Mouse (Mus musculus): ENCODE results near the gene Dusp5.
"Not testable (repeated sequence)": the region's sequence is repeated elsewhere in the genome, so short reads cannot be mapped to it uniquely, and the experiment has no call there.

The Dusp5 gene

DNA sequence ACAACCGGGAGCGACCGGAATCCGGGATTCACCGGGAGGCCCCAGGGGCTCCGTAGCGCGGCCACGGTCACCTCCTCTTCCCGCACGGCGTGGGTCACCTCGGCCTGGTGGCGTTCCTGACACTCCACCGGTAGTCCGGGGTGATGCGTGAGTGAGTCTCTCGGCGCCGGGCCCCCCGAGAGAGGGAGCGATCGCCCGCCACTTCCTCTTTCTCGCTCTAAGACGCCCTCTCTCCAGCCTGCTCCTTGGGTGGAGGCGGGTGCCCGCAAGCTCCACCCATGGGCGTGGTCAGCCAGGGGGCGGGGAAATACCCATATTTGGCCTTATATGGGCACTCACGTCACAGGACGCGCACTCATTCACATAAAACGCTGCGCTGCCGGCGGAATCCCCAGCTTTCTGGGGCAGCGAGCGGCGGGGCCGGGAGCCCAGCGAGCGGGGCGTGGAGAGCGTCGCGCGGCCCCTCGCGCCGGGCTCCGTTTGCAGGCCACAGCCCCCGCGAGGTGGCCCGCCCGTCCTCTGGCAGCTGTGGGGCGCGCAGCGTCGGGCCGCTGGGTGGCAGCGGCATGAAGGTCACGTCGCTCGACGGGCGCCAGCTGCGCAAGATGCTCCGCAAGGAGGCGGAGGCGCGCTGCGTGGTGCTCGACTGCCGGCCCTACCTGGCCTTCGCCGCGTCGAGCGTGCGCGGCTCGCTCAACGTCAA lies at the start of gene Dusp5:
Gene Dusp5 (plus strand): TSS at position 358 of the 703 bp plus-strand sequence.
- peak; percentile 85 for ATAC-seq (ENCODE audit: low TSS enrichment)

GRCm38 (mm10) chr19:53479590-53479989 lies 49.3 kb upstream of the Dusp5 start:
- ATAC-seq (ENCODE audit: low TSS enrichment): no peak

GRCm38 (mm10) chr19:53482093-53482492 lies 46.8 kb upstream of the Dusp5 start:
- no peak for ATAC-seq (ENCODE audit: low TSS enrichment)

DNA sequence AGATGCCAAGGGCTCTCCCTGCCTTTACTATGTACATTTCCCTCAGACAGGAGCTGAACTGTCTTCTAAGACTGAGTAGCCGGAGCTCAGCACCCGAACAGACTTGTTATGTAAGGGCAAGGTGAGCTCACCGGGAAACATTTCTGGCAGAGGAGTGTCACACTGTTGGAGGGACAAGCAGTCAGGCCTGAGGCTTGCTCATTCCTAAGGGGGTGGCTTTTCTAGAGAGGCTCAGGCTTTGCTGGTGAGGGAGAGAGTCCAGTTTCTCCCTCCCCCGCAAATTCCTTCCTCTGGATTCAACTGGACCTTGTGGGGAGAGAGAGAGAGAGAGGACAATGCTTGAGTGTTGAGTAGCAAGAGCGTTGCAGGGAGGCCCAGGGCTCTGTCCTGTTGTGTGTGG lies 46.4 kb upstream of the Dusp5 start:
- ATAC-seq (ENCODE audit: low TSS enrichment): no peak; the same call in 1 of the 2 replicates

GRCm38 (mm10) chr19:53483984-53484383 lies 44.9 kb upstream of the Dusp5 start:
- no peak for ATAC-seq (ENCODE audit: low TSS enrichment)

GRCm38 (mm10) chr19:53484918-53485317 lies 44.0 kb upstream of the Dusp5 start:
- ATAC-seq (ENCODE audit: low TSS enrichment): no peak

- no peak for ATAC-seq (ENCODE audit: low TSS enrichment)
Observed at GRCm38 (mm10) chr19:53489187-53489586, 39.7 kb upstream of the Dusp5 start.

- no peak for ATAC-seq (ENCODE audit: low TSS enrichment)
Observed at GRCm38 (mm10) chr19:53489910-53490309, 39.0 kb upstream of the Dusp5 start.

DNA sequence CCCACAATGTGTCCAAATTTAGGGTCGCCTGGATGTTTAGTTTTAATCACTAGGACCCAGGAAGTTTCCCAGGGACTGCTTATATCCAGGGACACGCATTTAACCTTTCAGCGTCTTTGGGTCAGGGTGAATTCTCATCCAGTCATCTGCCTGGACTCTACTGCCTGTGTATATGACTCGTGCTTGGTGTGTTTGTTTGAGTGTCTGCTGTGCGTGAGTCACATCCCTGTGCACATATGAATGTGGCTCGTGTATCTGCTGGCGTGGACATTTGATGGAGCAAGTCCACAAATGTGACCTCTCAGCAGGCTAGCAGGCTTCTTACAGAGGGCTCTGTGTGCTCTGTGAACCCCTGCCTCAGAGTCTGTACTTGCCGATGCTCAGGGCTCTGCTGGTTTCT lies 38.0 kb upstream of the Dusp5 start:
- no peak for ATAC-seq (ENCODE audit: low TSS enrichment)

GRCm38 (mm10) chr19:53492528-53492927 lies 36.4 kb upstream of the Dusp5 start:
- no peak for ATAC-seq (ENCODE audit: low TSS enrichment)

DNA sequence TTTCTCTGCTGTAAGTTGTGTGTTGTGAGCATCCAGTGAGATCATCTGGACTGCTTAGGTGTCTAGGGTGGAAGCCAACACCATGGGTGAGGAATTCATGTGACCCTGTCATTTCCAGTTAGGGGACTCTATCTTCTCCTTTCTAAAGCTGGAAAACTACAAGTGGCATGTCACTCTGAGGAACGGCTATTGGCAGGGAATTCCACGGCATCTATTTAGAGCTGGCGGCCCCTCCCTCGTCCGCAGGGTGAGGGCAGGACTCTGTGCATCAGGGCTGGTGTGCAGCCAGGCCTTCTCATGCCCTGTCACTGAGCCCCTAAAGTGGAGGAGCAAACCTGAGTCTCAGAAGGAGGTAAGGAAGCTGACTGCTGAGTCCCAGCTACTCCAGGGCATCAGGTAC lies 35.0 kb upstream of the Dusp5 start:
- ATAC-seq (ENCODE audit: low TSS enrichment): no peak

DNA sequence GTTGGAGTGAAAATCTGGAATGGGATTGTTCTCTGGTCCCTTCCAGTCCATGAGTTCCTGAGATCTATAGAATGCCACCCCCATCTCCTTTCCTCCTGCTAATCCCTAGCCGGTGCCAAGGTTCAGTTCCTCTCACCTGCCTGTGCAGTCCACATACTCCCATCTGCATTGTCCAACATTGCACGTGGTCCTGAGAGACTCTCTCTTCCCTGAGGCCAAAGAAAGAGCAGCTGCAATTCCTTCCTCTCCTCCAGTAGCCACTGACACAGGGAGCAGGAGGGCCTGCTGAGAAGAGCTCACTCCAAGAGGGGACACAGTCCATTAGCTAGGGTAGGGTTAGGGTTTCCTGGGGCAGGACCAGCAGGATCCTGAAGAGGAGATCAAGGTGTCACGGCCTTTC lies 31.0 kb upstream of the Dusp5 start:
- no peak for ATAC-seq (ENCODE audit: low TSS enrichment)

- ATAC-seq (ENCODE audit: low TSS enrichment): no peak
Observed at GRCm38 (mm10) chr19:53499049-53499448, 29.9 kb upstream of the Dusp5 start.

DNA sequence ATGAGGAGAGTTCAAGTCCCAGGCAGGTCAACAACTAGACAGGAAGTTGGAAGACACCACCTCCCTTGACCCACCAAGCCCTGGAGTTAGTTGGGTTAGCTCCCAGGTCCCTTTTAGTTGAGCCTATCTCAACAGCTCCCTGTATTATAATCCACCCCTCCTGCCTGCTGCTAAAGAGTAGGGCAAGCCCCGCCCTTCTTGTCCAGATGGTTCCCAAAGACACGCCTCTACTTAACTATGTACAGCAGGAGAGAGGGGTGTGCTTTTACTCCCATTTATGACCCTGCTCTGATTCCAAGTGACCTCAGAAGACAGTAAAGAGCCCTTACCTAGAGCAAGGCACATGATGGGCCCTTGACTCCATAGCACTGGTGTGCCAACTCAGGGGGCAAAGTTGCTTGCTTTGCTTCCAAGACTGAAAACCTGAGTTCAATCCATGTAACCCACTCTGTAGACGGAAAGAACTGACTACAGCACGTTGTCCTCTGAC lies 29.4 kb upstream of the Dusp5 start:
- ATAC-seq (ENCODE audit: low TSS enrichment): no peak

DNA sequence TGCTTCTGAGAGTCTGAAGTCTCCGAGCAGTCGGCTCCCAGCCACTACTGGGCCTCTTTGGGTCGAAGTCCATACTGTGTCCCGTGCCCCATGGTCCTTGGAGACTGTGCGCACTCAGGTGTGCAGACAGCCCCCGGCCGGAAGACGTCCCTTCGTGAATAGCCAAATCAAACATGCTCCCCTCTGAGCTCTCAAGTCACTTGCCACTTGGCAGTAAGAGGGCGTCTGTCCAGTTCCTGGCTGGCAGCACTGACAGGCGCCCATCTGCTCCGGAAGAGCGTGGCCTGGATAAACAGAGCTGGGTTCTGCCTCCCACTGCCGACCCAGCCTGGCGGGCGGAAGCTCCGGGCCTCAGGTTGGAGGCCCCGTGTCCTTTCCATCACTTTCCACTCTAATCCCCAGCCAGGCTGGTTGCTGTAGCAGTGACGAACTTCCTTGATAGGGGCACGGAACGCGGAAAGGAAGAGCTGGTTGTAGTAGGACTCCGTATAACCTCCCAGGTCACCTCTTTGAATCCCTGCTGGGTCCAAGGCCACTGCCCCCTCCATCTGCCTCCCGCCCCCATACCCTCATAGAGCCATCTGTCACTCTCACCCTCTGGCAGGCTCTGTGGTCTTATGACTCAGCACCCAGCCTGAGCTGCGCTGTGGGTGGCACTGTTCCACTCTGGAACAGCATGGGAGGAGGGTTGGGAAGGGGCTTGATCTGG lies 28.5 kb upstream of the Dusp5 start:
- ATAC-seq (ENCODE audit: low TSS enrichment): peak; percentile 74

GRCm38 (mm10) chr19:53501239-53501638 lies 27.7 kb upstream of the Dusp5 start:
- ATAC-seq (ENCODE audit: low TSS enrichment): not testable (repeated sequence)

DNA sequence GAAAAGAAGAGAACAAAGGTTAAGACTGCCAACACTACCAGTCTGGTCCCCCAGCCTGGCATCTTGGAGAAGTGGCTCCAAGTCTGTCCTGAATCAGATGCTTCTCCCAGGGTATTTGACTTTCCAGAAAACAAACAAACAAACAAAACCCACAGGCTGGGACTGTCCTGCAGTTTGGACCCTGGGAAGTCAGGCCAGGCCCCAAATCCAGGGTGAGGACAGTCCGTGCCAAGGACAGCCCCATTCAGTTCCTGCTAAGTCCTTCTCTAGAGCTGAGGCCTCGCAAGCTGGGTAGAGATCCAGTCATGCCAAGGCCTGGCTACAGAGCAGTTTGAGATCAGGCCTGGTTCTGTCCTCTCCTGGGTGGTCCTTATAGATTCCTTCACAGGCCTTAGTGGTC lies 27.1 kb upstream of the Dusp5 start:
- no peak for ATAC-seq (ENCODE audit: low TSS enrichment)

- ATAC-seq (ENCODE audit: low TSS enrichment): peak; percentile 71
Observed at GRCm38 (mm10) chr19:53502891-53503371, 26.0 kb upstream of the Dusp5 start.

DNA sequence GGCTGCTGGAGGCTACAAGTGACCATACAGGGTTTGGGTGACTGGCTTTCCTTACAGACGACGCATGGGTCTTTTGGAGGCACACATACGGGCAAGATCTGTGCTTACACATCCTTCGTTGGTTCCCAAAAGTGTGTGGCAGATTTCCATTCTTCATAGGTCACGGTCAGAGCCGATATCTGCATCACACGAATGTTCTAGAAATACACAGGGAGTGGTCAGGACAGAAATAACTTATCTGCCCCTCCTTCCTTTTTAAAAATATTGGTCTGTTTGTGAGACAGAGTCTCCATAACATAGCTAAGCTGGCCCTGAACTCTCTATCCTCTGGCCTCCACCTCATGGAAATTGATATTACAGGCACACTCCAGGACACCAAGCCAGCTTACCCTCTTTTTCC lies 24.7 kb upstream of the Dusp5 start:
- no peak for ATAC-seq (ENCODE audit: low TSS enrichment)

DNA sequence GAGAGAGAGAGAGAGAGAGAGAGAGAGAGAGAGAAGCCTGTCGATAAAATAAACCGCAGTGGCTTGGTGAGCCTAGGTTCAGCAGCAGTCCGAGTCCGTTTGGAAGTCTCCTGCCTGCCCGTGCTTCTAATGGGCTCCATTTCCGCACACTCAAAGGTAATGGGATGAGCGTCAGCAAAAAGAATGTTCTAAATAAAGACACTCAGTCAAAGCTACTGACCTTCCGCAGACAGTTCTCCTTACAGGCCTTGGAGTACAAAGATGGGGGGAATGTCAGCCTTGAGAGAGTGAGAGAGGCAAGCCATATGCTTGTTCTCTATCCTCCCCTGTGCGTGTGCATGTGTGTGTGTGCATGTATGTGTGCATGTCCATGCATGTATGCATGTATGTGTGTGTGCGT lies 23.2 kb upstream of the Dusp5 start:
- ATAC-seq (ENCODE audit: low TSS enrichment): no peak

DNA sequence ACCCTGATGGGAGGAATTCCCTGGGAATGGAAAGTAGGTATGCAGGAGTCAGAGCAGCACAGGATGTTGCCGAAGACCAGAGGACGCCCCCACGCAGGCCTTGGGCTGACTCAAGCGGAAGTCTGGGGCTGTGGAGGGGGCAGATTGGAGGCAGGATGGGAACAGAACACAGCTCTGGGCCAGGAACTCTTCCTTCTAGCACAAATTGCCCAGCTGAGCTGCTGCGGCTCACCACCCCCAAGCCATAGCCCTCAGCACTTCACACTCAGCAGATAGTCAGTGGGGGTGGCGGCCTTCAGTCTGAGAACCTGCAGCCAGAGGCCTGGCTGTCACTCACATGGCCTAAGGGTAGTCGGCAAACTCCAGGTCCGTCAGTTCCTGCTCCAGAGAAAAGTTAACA lies 21.4 kb upstream of the Dusp5 start:
- peak; percentile 59 for ATAC-seq (ENCODE audit: low TSS enrichment)

GRCm38 (mm10) chr19:53511244-53511934 lies 17.5 kb upstream of the Dusp5 start:
- no peak for ATAC-seq (ENCODE audit: low TSS enrichment)

All from frontal cortex, adult (tissue).